Mouse (Mus musculus) bone marrow, adult 2 months (tissue): ENCODE data around the gene Cdk12. TPM values are rescaled to one million over a fixed set of nuclear protein-coding genes. Genes with fewer than 3 reads are reported as not detected.
A peak's percentile ranks its signal among the peaks of the same experiment; 100 is the strongest.
"Not testable (repeated sequence)": the region's sequence is repeated elsewhere in the genome, so short reads cannot be mapped to it uniquely, and the experiment has no call there.

Experiments used
- H3K27ac ChIP-seq: fragments of 200-500 bp; 2 replicates; pipeline ENCODE4 v1.5.1; 2012; ENCODE audit warnings: low read depth, mild to moderate bottlenecking, control low read depth, inconsistent platforms, low read length; ENCODE audit not compliant: control insufficient read depth, poor library complexity, insufficient read depth
- H3K4me1 ChIP-seq: fragments of 200-500 bp; 2 replicates; pipeline ENCODE4 v1.6.1; 2011; ENCODE audit warnings: low read length; ENCODE audit not compliant: control insufficient read depth, insufficient read depth
- H3K4me3 ChIP-seq: fragments of 200-500 bp; replicated peaks from 2 replicates; pipeline ENCODE3; 2011; ENCODE audit warnings: mild to moderate bottlenecking, low read depth, low read length, control low read depth; ENCODE audit not compliant: control insufficient read depth
- CTCF ChIP-seq: fragments of 200-500 bp; IDR thresholded peaks from 2 replicates; pipeline ENCODE4 v1.5.1; 2011; ENCODE audit warnings: low read length, control low read depth; ENCODE audit not compliant: control insufficient read depth, insufficient read depth
- POLR2A ChIP-seq: fragments of 200-500 bp; IDR thresholded peaks from 2 replicates; pipeline ENCODE4 v1.6.1; 2011; ENCODE audit warnings: low read depth, mild to moderate bottlenecking, control low read depth, low read length, borderline replicate concordance; ENCODE audit not compliant: control insufficient read depth
- WGBS: fragments of 180-500 bp; shearing (Covaris S2); methylation state at CpG from one replicate; pipeline ENCODE4 v1.1.7; 2018; 5-methylcytosine and 5-hydroxymethylcytosine counted together
- polyA plus RNA-seq: library from polyadenylated mRNA; stranded (reverse); fragments of >200 nt; gene quantifications from 2 replicates; pipeline ENCODE4 v1.2.4, GENCODE M21; 2011; ENCODE audit warnings: low replicate concordance; ENCODE audit not compliant: missing spikeins, insufficient read depth, insufficient read length

Cdk12 gene
- polyA plus RNA-seq, 1 experiment: 34.8 TPM

GRCm38 (mm10) chr11:98201791-98202640 is 843 bp upstream of the Cdk12 start:
- under 1% methylated on average over 27 of the region's 27 CpGs for WGBS
- TF ChIP-seq POLR2A (no peak), CTCF (no peak)
- Histone ChIP-seq H3K4me1 (no peaks in the 10 kb centered on the region), H3K4me3 (peak overlapping the region; percentile 94), H3K27ac (peak overlapping the region; percentile 65)

GRCm38 (mm10) chr11:98203351-98203911 is 572 bp downstream of the Cdk12 start:
- TF ChIP-seq CTCF: no peak
- TF ChIP-seq POLR2A: 0 out of 2 replicates have a peak, but pooled peaks have one; percentile 33
- no peaks in the 10 kb centered on the region for H3K4me1 ChIP-seq
- H3K27ac ChIP-seq: peak overlapping the region; percentile 99
- under 1% methylated on average over 37 of the region's 37 CpGs for WGBS
- H3K4me3 ChIP-seq: peak overlapping the region; percentile 94

- H3K4me1 ChIP-seq: no peaks in the 10 kb centered on the region; the same call in 1 of the 2 replicates
- peak overlapping the region; percentile 94 for H3K4me3 ChIP-seq
- peak overlapping the region; percentile 99 for H3K27ac ChIP-seq
- TF ChIP-seq CTCF: no peak
- no peak for TF ChIP-seq POLR2A
- under 1% methylated on average over 16 of the region's 16 CpGs for WGBS
Measured at GRCm38 (mm10) chr11:98203931-98204421, 1.1 kb downstream of the Cdk12 start.

- no peaks in the 10 kb centered on the region; the same call in 1 of the 2 replicates for H3K4me1 ChIP-seq
- no peak overlapping the region for H3K4me3 ChIP-seq
- no peak overlapping the region for H3K27ac ChIP-seq
- TF ChIP-seq POLR2A (no peak), CTCF (no peak)
Measured at GRCm38 (mm10) chr11:98205463-98205862, 2.6 kb downstream of the Cdk12 start.

GRCm38 (mm10) chr11:98206281-98206680 is 3.4 kb downstream of the Cdk12 start:
- not testable (repeated sequence) for H3K4me1 ChIP-seq, H3K4me3 ChIP-seq, H3K27ac ChIP-seq
- WGBS: 62% methylated on average over 3 of the region's 3 CpGs

- WGBS: 84% methylated on average over 4 of the region's 5 CpGs
- H3K4me1 ChIP-seq, H3K27ac ChIP-seq, H3K4me3 ChIP-seq: not testable (repeated sequence)
Measured at GRCm38 (mm10) chr11:98209661-98210060, 6.8 kb downstream of the Cdk12 start.

- TF ChIP-seq POLR2A (no peak), CTCF (no peak)
- 57% methylated on average over 1 of the region's 1 CpGs for WGBS
- Histone ChIP-seq H3K4me1 (peaks cover 3% of the 10 kb centered on the region), H3K4me3 (no peak overlapping the region), H3K27ac (no peak overlapping the region)
Measured at GRCm38 (mm10) chr11:98213311-98213710, 10.5 kb downstream of the Cdk12 start.

- no peak overlapping the region for H3K27ac ChIP-seq
- H3K4me1 ChIP-seq: no peaks in the 10 kb centered on the region
- no peak overlapping the region for H3K4me3 ChIP-seq
- TF ChIP-seq CTCF: no peak
- no peak for TF ChIP-seq POLR2A
- WGBS: 67% methylated on average over 1 of the region's 1 CpGs
Measured at GRCm38 (mm10) chr11:98226349-98226748, 23.5 kb downstream of the Cdk12 start.
